Mouse (Mus musculus) stomach, embryonic 16.5 days (tissue): ENCODE data around the gene Srsf7. TPM values are rescaled to one million over a fixed set of nuclear protein-coding genes. Genes with fewer than 3 reads are reported as not detected.
"Not testable (repeated sequence)": the region's sequence is repeated elsewhere in the genome, so short reads cannot be mapped to it uniquely, and the experiment has no call there.

Experiments used
- ATAC-seq: fragments of 200-750 bp; cut with Nextera tagmentation; 2 replicates; pipeline ENCODE4 v1.8.0; 2017; ENCODE audit warnings: moderate number of reproducible peaks, moderate TSS enrichment; ENCODE audit not compliant: insufficient read depth, low FRiP score
- H3K27ac ChIP-seq: fragments of 300-500 bp; sonication (generic); 2 replicates; pipeline ENCODE4 v1.5.1; 2014; ENCODE audit warnings: low read length
- H3K27me3 ChIP-seq: fragments of 300-500 bp; sonication (generic); 2 replicates; pipeline ENCODE4 v1.6.1; 2014; ENCODE audit warnings: low read length, control low read depth, mixed read lengths; ENCODE audit not compliant: control insufficient read depth, insufficient read depth
- H3K36me3 ChIP-seq: fragments of 300-500 bp; sonication (generic); 2 replicates; pipeline ENCODE4 v1.6.1; 2014; ENCODE audit warnings: low read length; ENCODE audit not compliant: control insufficient read depth, insufficient read depth
- H3K4me1 ChIP-seq: fragments of 300-500 bp; sonication (generic); 2 replicates; pipeline ENCODE4 v1.6.1; 2014; ENCODE audit warnings: low read length, control low read depth, mixed read lengths; ENCODE audit not compliant: control insufficient read depth, insufficient read depth
- H3K4me2 ChIP-seq: fragments of 300-500 bp; sonication (generic); 2 replicates; pipeline ENCODE4 v1.6.1; 2014; ENCODE audit warnings: low read depth, low read length, mixed read lengths
- H3K4me3 ChIP-seq: fragments of 300-500 bp; sonication (generic); replicated peaks from 2 replicates; pipeline ENCODE4 v1.5.1; 2014; ENCODE audit warnings: mild to moderate bottlenecking, low read length
- H3K9ac ChIP-seq: fragments of 300-500 bp; sonication (generic); 2 replicates; pipeline ENCODE4 v1.6.1; 2014; ENCODE audit warnings: low read length
- H3K9me3 ChIP-seq: fragments of 300-500 bp; sonication (generic); replicated peaks from 2 replicates; pipeline ENCODE4 v1.6.1; 2016; ENCODE audit warnings: low read length, control low read depth; ENCODE audit not compliant: control insufficient read depth
- WGBS: fragments of 180-500 bp; shearing (Covaris S2); extraction: QIAGEN DNeasy Blood & Tissue Kit; methylation state at CpG from one replicate; pipeline ENCODE4 v1.1.7; 2014; 5-methylcytosine and 5-hydroxymethylcytosine counted together
- polyA plus RNA-seq: library from polyadenylated mRNA; unstranded; fragments of >200 nt; fragmentation: Nextera tagmentation; extraction: Ambion mirVana; gene quantifications from 2 replicates; pipeline ENCODE4 v1.2.1, GENCODE M21; 2015

The Srsf7 gene
- polyA plus RNA-seq, 1 experiment from 2014 or later = 480 TPM

DNA sequence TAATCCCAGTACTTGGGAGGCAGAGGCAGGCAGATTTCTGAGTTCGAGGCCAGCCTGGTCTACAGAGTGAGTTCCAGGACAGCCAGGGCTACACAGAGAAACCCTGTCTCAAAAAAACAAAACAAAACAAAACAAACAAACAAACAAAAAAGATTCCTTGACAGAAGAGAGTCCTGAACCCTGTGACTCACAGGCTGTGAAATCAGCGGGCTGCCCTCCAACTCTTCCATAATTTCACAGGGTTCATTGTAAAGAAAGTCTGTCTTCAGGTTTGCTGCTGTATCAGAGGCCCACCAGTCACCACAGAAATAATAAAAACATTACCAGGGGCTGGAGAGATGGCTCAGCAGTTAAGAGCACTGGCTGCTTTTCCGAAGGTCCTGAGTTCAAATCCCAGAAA, 28.3 kb downstream of the Srsf7 start:
- ATAC-seq, H3K9me3 ChIP-seq, H3K4me2 ChIP-seq, H3K9ac ChIP-seq, H3K27ac ChIP-seq, H3K4me3 ChIP-seq, H3K27me3 ChIP-seq, H3K36me3 ChIP-seq, H3K4me1 ChIP-seq: not testable (repeated sequence)
- 94% methylated on average over 3 of the region's 3 CpGs for WGBS

DNA sequence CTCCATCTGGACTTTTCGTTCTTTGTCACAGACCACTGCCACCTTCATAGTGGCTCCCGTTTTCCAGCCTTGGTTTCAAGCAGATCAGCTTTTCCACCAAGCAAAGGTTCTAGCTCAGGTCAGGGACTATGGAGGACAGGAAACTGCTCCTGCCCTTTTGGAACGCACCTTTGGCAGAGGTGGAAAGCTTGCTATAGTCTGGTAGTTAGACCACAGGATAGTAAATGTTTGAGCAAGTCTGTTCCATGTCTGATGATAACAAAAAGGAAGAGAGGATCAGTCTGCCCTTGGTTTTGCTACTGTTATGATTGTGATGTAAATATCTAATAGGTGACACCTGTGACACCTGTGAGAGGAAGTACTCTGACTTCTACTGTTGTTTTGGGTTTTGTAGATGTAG, 31.1 kb downstream of the Srsf7 start:
- Histone ChIP-seq H3K4me3 (no peak overlapping the region), H3K36me3 (no peaks in the 10 kb centered on the region), H3K9me3 (no peaks in the 10 kb centered on the region), H3K27me3 (no peaks in the 10 kb centered on the region), H3K4me1 (no peaks in the 10 kb centered on the region), H3K4me2 (no peak overlapping the region), H3K9ac (no peak overlapping the region), H3K27ac (no peak overlapping the region)
- no peak for ATAC-seq
- 88% methylated on average over 3 of the region's 3 CpGs for WGBS

DNA sequence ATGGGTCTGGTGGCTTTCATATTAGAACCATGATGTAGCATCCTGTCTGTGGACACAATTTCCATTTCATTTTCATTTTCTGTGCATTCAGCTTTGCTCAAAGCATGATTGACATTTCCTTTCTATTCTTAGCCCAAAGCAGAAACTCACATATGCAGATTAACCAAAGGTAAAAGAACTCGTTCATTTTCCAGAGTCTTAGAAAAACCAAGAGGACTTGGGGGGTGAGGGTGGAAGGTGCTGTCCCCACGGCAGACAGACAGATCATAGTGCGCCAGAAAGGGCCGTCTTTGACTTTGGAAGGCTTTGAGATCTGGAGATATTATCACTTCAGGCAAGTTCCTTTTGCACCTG, 31.7 kb downstream of the Srsf7 start:
- no peak for ATAC-seq
- WGBS = 86% methylated on average over 4 of the region's 4 CpGs

DNA sequence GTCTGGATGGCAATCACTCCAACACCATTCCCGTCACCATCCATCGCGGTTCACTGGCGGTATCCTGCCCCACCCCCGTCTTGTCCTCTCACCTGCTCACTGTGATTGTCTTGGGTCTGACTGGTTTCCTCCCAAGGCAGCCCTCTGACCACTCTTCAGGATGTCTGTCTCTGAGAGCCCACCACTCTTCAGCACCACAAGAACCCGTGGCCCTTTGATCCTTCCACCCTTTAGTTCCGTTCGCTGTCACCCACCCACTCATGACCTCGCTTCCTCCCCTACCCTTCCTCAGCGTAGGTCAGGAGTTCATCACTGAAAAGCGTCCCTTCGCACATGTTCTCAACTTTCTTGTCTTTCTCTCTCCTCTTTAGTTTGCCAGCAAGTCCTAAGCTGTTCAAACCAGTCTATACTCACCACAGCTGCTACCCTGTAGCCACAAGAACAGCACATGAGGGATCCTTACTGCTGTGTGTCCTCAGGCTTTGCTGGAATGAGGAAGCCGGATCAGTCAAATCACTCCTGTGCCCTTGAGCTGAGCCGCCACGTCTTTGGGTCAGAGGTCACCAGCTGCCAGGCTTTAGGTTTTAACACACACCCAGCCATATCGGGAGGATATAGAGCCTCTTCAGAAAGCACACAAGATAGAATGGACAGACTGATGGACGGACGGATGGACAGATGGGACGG, 32.3 kb downstream of the Srsf7 start:
- Histone ChIP-seq H3K36me3 (no peaks in the 10 kb centered on the region), H3K27me3 (no peaks in the 10 kb centered on the region), H3K9ac (no peak overlapping the region), H3K27ac (no peak overlapping the region), H3K9me3 (no peaks in the 10 kb centered on the region), H3K4me1 (no peaks in the 10 kb centered on the region), H3K4me2 (no peak overlapping the region), H3K4me3 (no peak overlapping the region)
- no peak for ATAC-seq
- WGBS = 72% methylated on average over 19 of the region's 19 CpGs

More for the DNA sequence above, 31.7 kb downstream of the Srsf7 start:
- H3K4me3 ChIP-seq = no peak overlapping the region
- H3K9me3 ChIP-seq = no peaks in the 10 kb centered on the region
- H3K27ac ChIP-seq = no peak overlapping the region
- no peak overlapping the region for H3K9ac ChIP-seq
- H3K4me2 ChIP-seq = no peak overlapping the region
- no peaks in the 10 kb centered on the region for H3K4me1 ChIP-seq
- H3K36me3 ChIP-seq = no peaks in the 10 kb centered on the region
- H3K27me3 ChIP-seq = no peaks in the 10 kb centered on the region

DNA sequence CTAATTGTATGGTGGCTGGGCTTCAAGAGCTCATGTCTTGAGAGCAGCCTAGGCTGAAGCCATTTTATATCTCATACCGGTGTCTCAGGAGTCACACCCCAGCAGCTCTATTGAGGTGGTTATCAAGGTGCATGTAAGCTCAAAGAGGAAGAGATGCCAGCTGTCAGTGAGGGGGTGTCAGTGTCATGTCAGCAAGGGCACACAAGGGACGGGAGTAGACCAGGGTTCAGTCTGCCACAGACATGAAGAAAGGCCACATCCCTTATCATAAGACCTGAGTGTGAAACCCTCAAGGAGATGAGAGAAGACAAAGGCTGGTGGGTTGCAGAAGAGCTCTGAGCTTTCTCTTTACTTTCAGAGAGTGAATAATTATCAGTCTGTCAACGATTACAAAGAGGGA, 33.0 kb downstream of the Srsf7 start:
- H3K4me3 ChIP-seq = no peak overlapping the region
- H3K27me3 ChIP-seq = no peaks in the 10 kb centered on the region
- H3K36me3 ChIP-seq = no peaks in the 10 kb centered on the region
- no peak overlapping the region for H3K9ac ChIP-seq
- no peaks in the 10 kb centered on the region for H3K9me3 ChIP-seq
- H3K4me1 ChIP-seq = no peaks in the 10 kb centered on the region
- H3K27ac ChIP-seq = no peak overlapping the region
- WGBS = 77% methylated on average over 3 of the region's 3 CpGs
- H3K4me2 ChIP-seq = no peak overlapping the region
- no peak for ATAC-seq

DNA sequence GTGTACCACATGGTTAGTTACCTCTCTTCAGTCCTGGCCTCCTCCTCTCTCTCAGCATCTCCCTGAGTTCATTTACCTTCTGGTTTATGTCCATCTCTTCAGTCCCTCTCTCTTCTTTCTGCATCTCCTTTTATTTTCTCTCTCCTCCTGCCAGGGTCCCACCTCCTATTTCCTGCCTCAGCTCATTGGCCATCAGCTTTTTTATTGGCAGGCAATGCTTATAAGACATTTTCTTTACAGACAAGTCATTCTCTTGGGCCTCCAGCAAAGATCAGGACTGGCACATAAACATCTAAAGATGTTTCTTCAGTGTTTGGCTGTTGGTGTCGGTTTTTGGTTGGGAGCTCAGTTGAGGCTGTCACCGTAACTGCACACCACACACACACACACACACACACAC, 33.4 kb downstream of the Srsf7 start:
- no peak overlapping the region for H3K27ac ChIP-seq
- H3K9ac ChIP-seq = no peak overlapping the region
- H3K4me1 ChIP-seq = peaks cover 3% of the 10 kb centered on the region; the same call in 1 of the 2 replicates
- H3K4me2 ChIP-seq = no peak overlapping the region
- no peak for ATAC-seq
- H3K27me3 ChIP-seq = no peaks in the 10 kb centered on the region
- no peak overlapping the region for H3K4me3 ChIP-seq
- WGBS = 87% methylated on average over 2 of the region's 2 CpGs
- H3K36me3 ChIP-seq = no peaks in the 10 kb centered on the region
- H3K9me3 ChIP-seq = no peaks in the 10 kb centered on the region

DNA sequence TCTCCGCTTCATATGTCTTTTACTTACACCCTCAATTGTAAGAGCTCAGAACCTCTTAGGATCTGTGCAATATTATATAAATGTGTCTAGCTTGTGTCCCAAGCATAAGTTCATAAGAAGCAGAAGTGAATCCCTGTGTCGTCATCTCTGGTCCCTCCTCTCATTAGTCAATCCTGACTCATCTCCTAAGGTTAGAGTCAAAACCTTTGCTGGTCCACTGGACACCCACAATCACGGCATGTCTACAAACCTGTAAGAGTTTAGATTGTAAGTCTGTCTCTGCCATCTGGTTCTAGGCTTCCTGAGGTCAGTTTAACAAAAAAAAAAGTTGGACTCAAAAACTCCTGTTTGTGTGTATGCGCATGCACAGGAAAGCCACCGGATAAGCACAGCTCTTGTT, 34.3 kb downstream of the Srsf7 start:
- H3K27ac ChIP-seq = no peak overlapping the region
- no peak overlapping the region for H3K4me2 ChIP-seq
- no peak for ATAC-seq
- no peaks in the 10 kb centered on the region for H3K36me3 ChIP-seq
- WGBS = 84% methylated on average over 5 of the region's 5 CpGs
- H3K9ac ChIP-seq = no peak overlapping the region
- no peaks in the 10 kb centered on the region for H3K9me3 ChIP-seq
- H3K27me3 ChIP-seq = no peaks in the 10 kb centered on the region
- H3K4me3 ChIP-seq = no peak overlapping the region
- peaks cover 12% of the 10 kb centered on the region for H3K4me1 ChIP-seq

DNA sequence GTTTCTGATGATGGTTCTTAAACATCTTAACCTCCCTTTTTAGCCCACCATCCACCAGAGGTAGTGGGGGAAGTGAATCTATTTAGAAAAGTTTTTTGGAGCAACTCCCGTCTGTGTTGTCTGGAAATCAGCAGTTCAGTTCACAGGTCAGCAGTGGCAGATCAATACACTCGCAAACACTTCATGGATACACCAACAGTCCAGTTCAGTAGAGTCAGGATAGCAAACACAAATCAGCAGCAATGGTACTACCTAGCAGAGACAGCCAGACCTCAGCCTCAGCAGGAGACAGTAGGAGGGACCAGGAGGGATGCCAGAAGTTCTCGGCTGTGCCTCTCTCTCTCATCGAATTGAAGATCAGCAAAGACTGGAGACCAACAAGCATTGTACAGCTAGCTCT, 35.2 kb downstream of the Srsf7 start:
- Histone ChIP-seq H3K4me1 (peaks cover 12% of the 10 kb centered on the region), H3K27ac (no peak overlapping the region), H3K36me3 (no peaks in the 10 kb centered on the region), H3K27me3 (no peaks in the 10 kb centered on the region), H3K9me3 (no peaks in the 10 kb centered on the region), H3K9ac (no peak overlapping the region), H3K4me3 (no peak overlapping the region), H3K4me2 (no peak overlapping the region)
- 80% methylated on average over 4 of the region's 4 CpGs for WGBS
- ATAC-seq = no peak

DNA sequence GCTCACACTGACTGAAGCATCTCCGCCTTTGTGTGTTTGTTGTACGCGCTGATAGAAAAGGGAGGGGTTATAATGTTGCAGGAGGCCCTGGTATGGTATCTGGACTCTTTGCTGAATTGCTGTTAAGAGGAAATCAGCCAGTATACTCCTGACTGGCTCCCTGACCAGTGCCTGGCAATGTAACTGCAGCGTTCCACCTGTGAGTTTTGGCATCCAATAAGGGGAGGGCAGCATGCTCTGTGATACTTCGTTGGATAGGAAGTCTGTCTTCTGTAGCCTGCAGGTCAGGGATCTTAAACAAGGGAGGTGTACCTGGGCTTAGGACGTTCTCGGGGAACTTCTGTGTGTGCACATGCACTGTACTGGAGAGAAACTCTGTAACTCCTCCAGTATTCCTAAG, 36.2 kb downstream of the Srsf7 start:
- no peak overlapping the region for H3K4me2 ChIP-seq
- H3K36me3 ChIP-seq = no peaks in the 10 kb centered on the region
- no peak overlapping the region for H3K4me3 ChIP-seq
- no peaks in the 10 kb centered on the region for H3K9me3 ChIP-seq
- no peak overlapping the region for H3K9ac ChIP-seq
- no peak for ATAC-seq
- H3K27me3 ChIP-seq = no peaks in the 10 kb centered on the region
- 87% methylated on average over 7 of the region's 7 CpGs for WGBS
- peaks cover 14% of the 10 kb centered on the region for H3K4me1 ChIP-seq
- H3K27ac ChIP-seq = no peak overlapping the region

DNA sequence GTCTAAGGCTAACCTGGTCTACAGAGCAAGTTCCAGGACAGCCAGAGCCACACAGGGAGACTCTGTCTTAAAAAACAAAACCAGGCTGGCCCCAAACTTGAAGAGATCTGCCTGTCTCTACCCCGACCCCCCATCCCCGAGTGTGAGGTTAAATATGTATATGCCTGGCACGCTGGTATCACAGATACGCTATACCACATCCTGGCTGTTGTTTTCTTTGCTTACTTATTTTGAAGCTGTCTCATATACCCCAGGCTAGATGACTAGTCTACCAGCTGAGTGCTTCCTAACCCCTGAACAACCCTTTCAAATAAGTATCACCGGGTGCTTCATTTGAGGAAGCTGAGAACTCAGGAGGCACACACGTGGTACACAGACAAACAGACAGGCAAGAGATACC, 37.3 kb downstream of the Srsf7 start:
- WGBS = 91% methylated on average over 6 of the region's 6 CpGs
- Histone ChIP-seq H3K36me3 (no peaks in the 10 kb centered on the region), H3K4me3 (no peak overlapping the region), H3K27me3 (no peaks in the 10 kb centered on the region), H3K9me3 (no peaks in the 10 kb centered on the region), H3K9ac (no peak overlapping the region), H3K27ac (no peak overlapping the region), H3K4me2 (no peak overlapping the region), H3K4me1 (peaks cover 21% of the 10 kb centered on the region)
- ATAC-seq = no peak
